Mouse (Mus musculus): ENCODE data around the gene Cracr2b.

Gene Cracr2b

DNA sequence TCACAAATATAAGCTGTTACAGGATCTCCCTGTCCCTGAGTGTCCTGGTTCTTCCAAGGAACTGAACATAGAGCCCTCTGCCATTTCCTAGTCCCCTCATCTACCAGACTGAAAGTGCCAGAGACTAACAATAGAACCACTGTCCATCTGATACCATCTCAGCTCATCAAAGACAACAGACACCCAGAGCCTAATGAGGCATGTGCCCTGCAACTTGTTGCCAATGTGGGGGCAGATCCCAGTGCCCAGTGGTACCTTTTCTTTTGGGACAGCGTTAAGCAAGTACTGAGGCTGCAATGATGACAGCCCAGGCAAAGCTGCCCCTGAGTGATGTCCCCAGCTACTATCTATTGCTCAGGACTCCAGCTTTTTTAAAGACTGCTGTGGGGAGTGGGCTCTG, 25.3 kb downstream of the Cracr2b start:
- DNase-seq (ENCODE audit: low spot score), result no peak

DNA sequence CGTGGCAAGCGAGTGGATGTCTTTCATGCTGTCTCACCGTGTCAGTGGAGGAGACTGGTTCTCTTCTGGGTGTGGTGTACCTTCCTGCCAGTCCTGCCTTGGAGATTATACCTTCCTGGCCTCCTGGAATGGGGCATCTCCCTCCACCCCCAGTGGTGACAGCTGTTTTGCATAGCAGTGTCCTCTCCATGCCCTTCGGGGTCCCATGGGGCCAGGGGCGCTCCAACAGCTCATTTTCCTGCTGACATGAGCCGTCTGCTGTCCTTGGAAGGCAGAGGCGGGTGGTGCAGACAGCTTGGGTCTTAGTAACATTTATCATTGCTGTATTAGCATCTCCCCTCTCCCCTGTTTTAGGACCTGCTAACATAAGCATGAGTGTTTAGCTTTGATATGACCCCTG, 26.2 kb downstream of the Cracr2b start:
- no peak for DNase-seq (ENCODE audit: low spot score)

GRCm38 (mm10) chr7:141491151-141491550, 30.3 kb downstream of the Cracr2b start:
- no peak for DNase-seq (ENCODE audit: low spot score)

- no peak for DNase-seq (ENCODE audit: low spot score)
Observed at GRCm38 (mm10) chr7:141492738-141493137, 31.8 kb downstream of the Cracr2b start.

- no peak for DNase-seq (ENCODE audit: low spot score)
Observed at GRCm38 (mm10) chr7:141493729-141494128, 32.8 kb downstream of the Cracr2b start.

GRCm38 (mm10) chr7:141495379-141495778, 34.5 kb downstream of the Cracr2b start:
- no peak for DNase-seq (ENCODE audit: low spot score)

DNA sequence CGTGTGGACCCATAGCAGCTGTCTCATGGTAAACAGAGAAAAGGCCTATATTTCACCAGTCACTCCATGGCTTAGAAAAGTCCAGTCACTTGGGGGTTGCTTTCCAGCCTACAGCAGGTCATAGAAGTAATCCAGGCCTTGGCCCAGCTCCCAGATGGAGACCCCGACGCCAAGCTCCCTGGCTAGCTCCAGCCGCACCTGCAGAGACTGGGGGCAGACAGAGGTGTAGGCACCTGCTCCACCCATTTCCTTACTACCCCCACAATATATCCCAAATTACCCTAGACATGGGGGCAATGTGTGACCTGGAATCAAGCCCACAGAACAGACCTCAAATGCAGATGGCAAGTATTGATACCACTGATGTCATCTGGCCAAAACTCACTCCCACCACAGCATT, 35.0 kb downstream of the Cracr2b start:
- no peak for DNase-seq (ENCODE audit: low spot score)

DNA sequence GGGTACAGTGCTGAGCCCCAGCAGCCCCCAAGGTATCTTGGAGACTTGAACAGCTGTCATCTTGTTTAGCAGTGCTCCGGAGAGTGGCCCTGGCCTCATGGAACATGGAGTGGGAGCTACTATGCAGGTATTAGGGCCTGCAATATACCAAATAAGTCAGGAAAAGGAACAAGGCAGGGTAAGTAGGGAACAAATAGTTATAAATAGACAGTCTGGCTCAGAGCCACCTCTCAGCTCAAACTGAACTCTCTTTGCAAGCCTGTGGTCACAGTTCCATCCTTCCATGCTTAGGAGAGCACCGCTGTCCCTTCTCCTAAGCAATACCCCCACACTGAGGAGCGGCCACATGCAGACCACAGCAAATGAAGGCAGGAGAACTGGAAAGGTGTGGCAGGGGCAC, 36.7 kb downstream of the Cracr2b start:
- DNase-seq (ENCODE audit: low spot score), result no peak

GRCm38 (mm10) chr7:141501820-141502555, 41.1 kb downstream of the Cracr2b start:
- DNase-seq (ENCODE audit: low spot score), result no peak

DNA sequence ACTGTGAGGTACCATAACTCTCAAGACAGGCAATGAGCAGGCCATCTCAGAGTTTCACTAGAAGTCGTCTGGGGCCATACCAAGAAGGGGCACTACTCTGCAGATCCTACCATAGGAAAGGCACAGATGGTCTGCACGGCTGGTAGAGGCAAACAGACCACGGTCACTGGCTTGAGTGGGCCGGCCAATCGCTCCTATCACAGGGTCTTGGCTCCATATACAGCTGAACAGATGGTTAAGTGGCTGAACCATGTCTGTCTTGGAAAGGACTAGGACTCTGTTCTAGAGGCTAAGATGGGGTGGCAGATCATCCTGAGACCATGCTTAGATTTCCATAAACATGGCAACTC, 41.6 kb downstream of the Cracr2b start:
- no peak for DNase-seq (ENCODE audit: low spot score)

GRCm38 (mm10) chr7:141506278-141506677, 45.4 kb downstream of the Cracr2b start:
- DNase-seq (ENCODE audit: low spot score), result no peak

DNA sequence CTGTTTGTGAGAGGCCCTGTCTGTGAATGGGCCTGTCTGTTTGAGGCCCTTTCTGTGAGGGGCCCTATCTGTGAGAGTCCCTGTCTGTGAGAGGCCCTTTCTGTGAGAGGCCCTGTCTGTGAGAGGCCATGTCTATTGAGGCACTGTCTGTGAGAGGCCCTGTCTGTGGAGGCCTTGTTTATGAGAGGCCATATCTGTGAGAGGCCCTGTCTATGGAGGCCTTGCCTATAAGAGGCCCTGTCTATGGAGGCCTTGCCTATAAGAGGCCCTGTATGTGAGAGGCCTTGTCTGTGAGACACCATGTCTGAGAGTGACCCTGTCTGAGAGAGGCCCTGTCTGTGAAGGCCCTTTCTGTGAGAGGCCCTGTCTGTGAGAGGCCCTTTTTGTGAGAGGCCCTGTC, 47.3 kb downstream of the Cracr2b start:
- no peak for DNase-seq (ENCODE audit: low spot score)

DNA sequence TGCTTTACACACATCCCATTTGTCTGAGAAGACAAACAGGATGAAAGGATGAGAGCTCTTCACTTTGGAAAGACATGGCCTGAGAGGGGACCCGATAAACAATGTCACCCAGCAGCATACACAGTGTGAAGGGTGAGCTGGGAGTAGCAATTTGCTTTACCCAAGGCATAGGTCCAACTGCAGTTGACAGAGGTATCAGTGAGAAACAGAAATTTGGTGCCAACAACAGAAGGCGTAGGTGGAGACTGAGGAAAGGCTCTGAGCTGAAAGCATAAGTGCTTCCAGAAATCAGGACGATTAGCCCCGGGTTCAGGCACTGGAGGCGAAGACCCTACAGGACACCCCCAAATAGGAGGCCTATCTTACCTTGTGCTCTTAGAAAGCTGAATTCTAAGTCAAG, 49.3 kb downstream of the Cracr2b start:
- no peak for DNase-seq (ENCODE audit: low spot score)

DNA sequence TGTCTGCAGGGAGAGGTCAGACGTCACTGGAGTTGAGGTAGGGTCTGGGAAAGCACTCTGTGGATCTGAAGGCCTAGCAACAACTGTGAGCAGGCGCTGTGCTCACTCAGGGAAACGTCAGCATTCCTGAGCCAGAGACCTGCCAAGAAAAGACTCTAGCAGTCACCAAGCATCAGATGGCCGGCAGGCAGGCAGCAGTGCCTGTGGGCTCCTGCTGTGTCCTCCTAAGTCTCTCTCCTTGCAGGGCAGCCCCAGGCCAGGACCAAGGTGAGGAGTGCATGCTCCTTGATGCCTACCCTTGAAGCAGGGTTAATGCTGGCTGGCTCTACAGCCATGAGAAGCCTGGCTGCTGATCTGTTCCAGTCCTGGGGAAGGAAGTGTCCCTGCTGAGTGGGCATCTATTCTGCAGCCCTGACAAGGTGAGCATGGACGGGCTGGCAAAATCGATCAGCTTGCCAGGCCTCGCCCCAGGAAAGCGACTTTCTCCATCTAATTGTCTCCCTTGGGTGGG, 49.8 kb downstream of the Cracr2b start:
- DNase-seq (ENCODE audit: low spot score), result no peak

Data from urinary bladder, postnatal 14 days (tissue).